Mouse (Mus musculus): Measurements from ENCODE around the gene Umad1.

The Umad1 gene

DNA sequence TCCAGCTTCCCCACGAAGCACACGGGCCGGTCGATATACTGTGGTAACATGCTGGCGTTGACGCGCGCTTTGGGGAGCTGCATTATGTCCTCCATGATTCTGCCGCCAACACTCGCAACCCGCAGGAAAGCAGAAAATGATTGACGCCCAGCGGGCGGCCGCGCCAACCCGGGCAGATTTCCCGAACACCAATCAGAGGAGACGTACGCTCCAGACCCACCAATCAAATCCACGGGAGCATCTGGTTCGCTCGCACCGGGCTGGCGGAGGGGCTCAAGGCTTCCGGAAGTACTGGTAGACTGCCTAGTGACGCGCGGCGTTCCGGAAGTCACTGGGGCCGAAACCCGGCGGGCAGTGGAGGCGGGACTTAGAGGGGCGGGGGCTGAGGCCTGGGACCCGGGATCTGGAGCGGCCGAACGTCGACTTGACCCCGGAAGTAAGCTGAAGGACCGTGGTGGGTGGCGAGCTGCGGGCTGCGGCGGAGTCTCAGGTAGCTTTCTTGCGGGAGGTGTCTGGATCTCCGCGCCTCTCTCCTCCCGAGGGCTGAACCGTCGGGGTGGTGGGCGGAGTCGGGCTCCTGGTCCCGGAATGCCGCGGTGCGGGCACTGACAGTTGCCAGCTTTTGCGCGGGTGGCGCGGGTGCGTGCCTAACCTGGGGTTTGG, at the start of gene Umad1, which contains the start of the genes Rpa3 and Gm45062:
Gene Umad1 (plus strand): TSS at position 285 of the 663 bp plus-strand sequence.
Gene Rpa3 (minus strand): TSS at position 170 of the 663 bp plus-strand sequence.
Gene Gm45062 (plus strand): TSS at position 447 of the 663 bp plus-strand sequence.
- DNase-seq = peak; percentile 99

DNA sequence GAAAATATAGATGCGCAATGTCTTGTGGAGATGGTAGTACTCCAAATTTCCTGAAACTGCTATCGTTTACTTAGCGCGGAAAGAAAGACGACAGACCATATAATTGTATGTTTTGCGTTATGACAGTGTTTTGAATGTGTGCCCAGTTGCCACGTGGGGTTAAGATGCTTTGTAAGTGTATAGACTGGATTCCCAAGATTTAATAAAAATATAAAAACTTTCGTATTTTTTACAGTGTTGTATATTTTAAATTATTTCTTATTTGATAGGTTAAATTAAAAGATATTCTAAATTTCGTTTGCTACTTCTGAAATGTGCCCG, 49.3 kb upstream of the Umad1 start:
- peak; percentile 35 for DNase-seq

DNA sequence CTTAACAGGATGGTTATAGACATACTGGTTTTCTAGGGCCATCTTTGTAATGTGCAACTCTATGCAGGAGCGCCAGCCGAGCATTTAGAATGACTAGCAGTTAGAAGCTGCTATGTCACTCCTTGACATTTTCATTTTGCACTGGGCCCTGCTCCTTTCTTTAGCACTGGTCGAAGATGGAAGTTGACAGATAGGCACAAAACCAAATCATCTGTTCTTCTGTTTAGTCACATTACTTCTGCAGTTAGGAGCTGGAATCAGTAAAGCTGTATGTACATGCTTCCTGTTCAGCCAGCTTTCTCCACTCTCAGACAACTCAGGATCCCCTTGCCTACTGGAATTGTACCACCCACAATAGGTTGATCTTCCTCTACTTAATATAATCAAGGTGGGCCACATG, 48.4 kb upstream of the Umad1 start:
- no peak for DNase-seq

DNA sequence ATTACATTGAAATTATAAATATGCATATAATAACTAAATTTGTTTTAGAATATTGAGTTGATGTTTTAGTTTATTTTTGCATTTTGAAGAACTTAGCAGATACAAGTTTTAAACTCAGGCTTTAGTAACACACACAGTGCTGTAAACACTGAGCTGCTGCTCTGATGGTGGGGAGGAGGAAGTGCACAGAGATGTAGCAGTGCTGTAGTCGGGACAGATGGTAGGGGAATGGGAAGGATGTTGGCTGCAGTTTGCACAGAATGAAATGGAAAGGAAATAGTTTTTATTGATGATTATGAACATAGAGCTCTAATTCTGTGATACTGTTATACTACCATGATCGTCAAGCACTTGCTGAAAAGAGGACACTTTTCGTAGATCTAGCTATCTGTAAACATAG, 32.1 kb upstream of the Umad1 start:
- DNase-seq = no peak

DNA sequence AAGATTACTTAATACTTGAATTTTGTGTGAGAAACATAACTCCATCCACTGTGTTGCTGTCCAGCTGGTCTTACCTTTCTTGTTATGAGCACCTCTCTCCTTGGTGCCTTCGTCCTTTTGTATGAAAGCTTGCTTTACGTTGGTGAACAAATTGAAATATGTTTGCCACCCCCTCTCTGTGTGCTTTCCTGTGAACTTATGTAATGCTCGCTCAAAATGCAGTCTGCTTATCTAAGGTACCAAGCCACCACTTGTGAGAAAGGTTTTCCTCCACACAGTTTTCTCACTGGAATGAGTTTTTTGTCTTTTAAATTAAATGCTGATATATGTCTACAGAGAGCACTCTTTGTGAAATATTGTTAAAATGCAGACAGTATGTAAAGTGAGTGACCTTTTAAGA, 30.5 kb upstream of the Umad1 start:
- DNase-seq = no peak

DNA sequence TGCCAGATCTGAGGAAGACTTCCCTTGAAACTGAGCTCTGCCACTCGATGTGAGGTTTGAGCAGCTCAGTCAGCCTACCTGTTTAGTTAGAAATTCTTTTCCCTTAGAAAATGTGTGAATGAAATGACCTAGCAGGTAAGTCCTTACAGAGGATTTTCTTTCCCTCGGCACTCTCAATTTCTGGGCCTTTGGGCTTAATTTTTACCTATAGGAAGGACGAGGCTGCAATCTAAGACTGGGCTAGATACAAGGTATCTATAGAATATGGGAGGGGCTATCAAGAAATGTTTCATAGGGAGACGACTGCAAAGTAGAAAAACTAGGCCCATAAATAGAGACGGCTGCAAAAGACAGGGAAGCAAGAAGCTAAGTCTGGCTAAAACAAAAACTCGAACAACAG, 772 bp upstream of the Umad1 start:
- no peak for DNase-seq

DNA sequence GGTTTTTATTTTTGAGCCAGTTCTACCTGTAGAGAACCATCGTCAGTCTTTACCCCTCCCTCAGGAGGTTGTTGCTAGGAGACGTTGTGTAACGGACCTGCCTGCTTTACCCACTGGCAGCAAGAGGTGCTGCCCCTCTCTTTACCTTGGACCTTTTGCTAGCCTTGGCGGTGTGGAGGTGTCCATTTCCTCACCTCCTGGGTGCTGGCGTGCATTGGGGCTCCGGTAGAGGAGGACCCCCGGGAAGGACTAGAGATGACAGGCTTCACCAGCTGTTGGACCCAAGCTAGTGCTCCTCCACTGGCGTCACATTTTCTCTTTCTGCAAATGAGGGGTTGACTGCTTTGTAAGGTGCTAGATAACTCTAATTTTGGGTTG, 568 bp downstream of the Umad1 start:
- DNase-seq = no peak

DNA sequence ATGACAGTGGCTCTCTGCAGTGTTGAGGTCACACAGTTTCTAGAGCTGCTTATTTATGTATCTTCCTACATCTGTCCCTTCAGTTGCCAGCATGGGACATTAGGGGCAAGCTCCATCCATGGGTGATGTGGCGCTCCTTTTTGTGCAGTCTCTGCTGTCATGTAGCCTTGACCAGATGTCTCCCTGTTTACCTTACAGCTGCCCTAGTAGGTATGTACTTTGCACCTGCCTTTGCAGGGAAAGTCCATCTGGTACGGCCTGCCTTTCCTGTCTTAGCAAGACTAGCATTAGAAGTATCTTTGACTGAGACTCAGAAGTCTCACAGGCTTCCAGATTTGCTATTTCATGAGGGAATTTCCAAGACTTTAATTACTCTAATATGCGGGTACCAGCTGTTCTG, 12.0 kb downstream of the Umad1 start:
- no peak for DNase-seq

DNA sequence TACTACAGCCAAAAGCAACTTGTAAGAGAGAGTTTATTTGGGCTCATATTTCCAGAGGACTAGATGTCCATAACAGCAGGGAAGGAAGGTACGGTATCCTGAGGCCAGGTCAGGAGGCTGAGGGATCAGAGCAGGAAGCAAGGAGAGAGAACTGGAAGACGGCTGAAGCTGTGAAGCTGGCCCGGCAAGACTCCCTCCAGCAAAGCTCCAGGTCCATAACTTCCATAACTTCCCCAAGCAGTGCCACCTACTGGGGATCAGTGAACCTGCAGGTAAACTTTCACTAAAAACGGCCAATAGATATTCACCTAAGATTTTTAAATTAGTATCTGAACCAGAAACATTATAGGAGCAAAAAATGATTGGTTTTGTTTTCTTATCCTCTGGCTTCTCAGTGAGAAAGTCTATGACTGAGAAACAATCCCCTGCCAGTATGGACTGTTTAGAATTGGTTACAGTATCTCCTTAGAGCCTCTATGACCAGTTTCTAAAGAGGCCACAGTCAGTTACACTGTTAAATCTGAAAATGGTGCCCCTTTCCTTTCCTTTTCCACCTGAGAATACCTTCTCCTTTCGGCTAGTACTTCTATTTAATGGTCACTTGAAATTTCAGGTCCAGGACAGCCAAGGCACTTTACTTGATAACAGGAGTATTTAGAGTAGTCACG, 15.4 kb downstream of the Umad1 start:
- DNase-seq = peak; percentile 39

DNA sequence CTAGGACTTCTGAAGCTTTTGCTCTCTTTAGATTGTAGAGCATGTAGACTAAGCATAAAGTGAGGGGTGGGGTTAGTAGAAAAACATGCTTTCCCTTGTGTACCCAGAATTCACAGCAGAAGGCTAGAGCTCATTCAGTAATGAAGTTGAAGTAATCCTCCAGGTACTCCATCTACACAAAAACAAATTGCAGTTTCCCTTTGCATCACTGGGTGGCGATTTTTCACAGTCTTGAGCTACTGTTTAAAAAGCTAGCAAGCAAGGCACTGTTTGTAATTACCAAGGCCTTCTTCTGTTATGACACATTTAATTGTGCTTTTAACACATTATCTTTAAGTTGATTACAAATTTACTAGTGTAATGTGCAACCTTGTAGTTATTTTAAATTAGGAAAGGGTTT, 16.0 kb downstream of the Umad1 start:
- DNase-seq = peak; percentile 72

DNA sequence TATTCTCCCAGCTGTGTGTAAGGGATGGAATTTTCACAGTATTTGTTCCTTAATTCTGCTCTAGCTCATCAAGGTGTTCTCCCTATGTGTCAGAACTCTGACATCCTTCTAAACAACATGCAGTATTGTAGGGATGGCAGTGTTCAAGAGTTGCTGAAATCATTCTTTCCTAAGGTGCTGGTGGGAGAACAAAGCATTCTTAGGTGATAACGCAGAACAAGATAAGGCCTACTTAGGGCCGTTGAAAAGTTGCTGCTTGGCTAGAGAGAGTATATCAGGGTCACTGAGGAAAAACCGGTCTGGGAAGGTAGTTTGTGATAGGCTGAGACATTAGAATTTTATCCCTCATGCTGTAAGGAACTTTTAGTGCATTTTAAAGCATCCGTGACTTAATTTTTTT, 17.3 kb downstream of the Umad1 start:
- no peak for DNase-seq

DNA sequence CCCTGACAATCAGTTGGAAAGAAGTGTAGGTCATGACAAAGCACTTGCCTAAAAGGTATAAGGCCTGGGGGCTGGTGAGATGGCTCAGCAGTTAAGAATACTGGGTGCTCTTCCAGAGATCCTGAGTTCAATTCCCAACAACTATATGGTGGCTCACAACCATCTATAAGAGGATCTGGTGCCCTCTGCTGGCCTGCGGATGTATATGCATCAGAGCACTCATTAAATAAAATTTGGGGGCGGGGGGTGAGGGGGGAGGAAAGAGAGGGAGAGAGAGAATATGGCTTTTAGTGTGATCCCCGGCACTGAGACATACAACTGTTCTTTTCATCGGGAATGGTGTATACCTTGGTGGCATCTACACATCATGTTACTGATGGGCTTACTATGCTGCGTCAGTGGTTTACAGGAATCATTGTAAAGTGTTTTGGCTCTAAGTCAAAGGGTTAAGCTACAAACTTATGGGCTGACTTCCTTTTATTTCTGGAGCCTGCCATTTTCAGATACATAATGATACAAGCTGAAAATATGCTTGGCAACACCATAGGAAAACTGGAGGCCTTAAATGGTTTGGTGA, 19.4 kb downstream of the Umad1 start:
- DNase-seq = no peak

DNA sequence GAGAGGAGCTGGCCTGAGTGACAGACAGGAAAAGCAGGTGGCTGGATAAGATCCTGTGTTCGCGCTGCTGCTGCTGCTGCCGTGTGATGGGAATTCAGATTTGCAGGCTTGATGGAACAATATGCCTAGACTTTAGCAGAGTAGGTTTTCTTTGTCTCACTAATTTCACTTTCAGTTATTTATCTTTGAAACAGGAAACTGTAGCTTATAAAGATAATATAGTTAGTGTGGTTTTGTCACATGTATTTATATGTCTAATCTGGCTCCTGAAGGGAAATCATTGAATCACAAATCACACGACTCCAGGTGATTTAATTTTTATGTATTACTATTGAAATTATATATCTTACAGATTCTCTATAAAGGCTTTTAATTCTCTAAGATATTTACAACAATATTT, 24.2 kb downstream of the Umad1 start:
- no peak for DNase-seq

DNA sequence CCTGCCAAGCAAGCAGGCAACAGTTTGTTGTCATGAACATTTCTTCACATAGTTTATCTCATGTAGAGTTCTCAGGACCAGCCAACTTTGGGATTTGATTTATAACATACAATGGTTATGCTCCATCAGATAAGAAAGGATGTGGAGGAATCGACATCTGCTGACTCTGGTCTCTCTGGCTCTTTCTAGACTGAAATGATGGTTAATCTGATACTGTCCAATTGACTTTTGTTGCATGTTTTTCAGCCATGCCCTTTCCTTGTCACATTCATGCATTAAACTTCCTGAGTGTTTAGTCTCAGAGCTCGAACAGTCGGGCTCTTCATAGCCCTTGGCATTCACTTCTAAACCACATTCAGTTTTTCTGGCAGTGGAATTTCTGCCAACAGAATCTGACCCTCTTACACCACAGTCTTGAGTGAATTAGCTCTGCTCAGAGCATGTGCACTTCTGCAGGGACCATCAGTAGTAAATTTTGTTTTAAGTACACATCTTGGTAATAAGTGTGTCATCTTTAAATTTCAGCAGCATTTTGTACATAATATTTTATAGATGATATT, 26.4 kb downstream of the Umad1 start:
- DNase-seq = no peak

DNA sequence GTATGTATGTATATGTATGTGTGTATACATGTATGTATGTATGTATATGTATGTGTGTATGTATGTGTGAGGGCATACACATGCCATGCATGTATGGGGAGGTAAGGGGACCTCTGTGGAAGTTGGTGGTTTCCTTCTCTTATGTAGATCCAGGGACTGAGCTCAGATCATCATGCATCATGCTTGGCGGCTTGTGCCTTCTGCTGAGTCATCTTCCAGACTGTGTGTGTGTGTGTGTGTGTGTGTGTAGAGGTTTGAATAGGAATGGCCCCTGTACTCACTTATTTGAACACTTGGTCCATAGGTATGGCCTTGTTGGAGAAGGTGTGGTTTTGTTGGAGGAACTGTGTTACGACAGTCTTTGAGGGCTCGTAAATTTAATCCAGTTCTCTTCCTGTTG, 27.1 kb downstream of the Umad1 start:
- no peak for DNase-seq

DNA sequence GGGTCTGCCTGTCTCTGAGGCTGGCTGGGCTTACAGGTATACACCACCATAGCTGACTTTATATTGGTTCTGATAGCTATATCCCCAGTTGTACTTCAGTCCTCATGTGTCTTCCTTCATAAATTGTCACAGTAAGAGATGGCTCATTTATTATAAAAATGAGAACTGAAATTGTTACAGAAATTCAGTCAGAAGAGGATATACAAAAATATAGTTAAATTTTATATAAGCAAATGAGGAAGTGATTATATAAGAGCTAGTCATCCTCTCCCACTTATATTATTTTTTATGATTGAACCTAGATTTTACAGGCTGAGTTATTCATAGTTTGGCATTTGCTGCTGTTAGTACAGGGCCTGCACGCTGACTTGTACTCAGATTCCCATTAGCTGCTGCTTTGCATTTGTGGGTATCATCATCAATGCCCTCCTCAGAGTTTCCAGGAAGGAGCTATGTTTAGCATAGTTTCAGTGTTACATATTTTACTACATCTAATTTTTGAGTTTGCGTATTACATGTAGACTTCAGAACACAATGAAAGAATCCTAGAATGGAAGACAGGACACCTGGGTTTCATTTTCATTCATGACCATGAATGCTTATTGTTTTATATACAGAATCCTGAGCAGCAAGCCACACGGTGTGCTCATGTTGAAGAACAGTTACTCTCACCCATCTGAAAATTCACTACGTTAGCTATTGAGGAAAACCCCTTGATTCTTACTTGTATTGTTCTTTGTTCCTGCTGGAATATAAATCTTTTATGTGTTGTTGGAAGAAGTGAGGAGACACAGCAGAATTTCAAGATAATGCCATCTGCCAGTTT, 29.9 kb downstream of the Umad1 start:
- no peak for DNase-seq

DNA sequence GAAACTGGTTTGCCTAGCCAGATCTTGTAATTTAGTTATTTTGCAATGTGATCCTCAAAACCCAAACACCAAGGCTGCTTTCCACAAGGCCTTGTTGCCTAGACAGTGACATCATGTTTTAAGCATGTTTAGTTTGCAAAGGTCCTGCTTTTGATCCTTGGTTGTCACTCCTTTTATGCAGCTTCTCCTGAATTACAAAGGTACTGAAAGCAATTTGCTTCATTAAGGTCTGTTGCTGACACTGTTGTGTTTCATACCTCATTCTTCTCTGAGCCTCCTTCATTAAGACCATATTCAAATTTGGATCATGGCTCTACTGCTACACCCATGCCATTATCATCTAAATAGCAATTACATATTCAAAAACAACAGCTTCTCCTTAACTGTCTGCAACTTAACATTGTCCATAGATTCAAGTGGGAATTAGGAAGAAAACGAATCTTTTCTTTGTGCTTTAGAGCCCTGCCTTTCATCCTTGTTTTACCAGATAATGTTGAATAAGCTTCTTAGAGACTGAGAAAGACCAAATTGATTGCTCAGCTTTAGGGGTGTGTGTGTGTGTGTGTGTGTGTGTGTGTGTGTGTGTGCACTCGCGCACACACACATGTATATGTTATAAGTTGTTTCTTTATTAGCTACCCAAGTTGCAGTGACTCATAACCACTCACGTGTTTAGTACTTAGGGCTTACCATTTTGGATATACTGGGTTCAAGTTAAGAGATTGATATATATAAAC, 35.1 kb downstream of the Umad1 start:
- no peak for DNase-seq

DNA sequence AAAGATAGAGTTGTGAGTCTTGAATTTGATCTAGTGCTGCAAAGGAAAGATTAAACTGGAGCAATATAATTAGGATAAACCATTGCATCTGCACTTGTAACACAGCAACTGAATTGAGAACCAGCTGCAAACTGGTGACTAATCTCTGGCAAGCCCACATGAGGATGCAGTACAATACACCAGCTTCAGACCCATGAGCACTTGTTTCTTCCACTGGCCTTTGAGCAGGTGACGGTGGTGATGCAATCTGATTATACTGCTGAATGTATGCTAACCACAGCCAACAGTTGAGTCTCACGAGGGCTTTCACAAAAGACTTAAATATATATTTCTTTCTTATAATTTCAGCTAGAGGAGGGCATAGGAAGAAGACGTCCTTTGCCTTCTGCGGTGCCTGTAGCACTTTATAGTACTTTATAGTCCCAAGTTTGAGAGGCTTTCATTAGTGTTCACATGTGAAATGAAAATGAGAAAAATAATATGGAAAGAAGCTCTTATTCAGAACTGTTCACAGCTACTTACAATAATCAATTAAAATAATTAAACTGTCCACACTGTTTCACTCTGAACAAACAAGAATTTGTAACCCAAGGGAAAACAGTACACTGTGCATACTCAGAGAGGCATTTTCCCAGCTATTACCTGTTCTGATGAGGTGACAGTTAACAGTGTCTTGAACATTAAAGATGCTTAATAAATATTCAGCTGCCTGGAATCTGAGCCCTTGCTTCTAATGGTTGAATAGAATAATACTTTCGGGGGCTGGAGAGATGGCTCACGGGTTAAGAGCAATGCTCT, 40.2 kb downstream of the Umad1 start:
- no peak for DNase-seq

DNA sequence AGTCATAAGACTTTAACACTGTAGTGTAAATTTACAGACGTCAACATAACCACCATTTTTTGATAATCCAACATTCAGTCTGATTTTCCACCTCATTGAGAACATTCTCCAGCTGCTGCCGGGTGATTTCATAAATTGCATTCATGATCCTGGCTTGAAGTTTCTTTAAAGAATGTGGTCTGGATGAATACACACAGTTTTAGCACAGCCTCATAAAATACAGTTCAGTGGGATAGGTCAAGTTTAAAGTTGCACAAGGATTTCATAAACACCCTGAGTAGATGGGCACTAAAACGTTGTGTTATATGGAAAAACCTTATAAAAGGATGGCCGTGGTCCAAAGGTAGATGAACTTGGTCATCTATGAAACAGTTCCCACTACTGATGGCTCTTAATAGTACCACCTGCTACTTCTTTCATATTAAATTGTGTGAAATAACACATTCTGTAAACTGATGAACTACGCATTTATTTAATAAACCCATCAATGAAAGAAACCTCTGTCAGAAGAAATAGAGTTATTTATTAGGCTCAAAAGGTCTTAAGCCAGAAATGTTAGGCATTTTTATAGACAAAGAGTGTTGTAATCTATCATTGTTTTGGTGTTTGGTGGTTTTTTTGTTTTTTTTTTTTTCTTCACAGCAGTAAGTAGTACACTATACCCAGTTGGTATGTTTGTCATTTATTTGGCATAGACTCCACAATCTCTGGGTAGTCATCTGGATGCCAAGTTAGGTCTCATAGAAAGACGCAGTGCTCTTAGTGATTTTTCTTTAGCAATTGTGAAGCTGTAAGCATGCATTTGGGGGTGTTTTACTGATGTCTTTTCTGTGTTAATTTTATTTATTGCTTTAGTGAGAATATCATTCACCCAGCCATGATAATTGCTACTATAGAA, 49.0 kb downstream of the Umad1 start:
- DNase-seq = no peak

DNA sequence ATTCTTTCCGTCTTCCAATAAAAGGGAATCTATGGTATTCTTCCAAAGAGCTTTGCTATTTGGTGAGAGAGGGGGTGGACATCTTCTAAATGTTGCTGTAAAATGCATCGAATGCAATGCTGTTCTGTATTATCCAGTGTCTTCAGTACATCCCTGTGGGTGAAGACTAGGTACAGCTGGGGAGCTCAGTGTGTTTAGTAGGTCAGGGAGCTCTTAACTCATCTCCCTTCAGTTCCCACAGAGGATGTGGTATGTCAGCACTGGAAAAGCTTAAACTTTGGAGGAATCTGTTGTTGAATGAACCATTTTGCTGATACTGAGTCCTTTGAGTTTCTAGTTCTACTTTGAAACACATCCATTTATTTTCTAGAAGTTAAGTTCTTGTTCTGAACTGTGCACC, 53.5 kb downstream of the Umad1 start:
- DNase-seq = no peak

DNA sequence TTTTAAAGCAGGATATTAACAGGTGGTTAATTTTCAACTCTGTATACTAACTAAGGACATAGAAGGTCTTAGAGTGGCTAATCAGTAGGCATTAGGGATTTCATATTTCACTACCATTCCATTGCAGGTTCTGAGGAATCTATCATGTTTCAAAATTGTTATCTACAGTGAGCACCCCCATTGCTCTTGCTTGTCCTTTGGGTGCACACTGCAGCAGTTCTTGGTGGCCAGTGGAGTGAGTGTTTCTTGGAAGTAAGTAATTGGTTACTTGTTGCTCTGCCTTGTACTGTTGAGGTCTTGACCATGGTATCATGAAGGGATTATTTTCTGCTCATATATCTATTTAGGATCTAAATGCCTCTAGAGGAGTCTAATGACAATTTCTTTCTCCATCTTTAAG, 57.1 kb downstream of the Umad1 start:
- DNase-seq = no peak
